Mouse (Mus musculus) myocyte (in vitro differentiated cells): ENCODE results near the gene Fam110a.

Experiments used
- CEBPB ChIP-seq: IDR thresholded peaks from 2 replicates; pipeline ENCODE4 v1.6.1; 2011; ENCODE audit warnings: mild to moderate bottlenecking, moderate library complexity; ENCODE audit not compliant: poor library complexity, insufficient read depth, severe bottlenecking
- E2F4 ChIP-seq: IDR thresholded peaks from one replicate; pipeline ENCODE4 v1.6.1; 2011; ENCODE audit warnings: mild to moderate bottlenecking, control low read depth, moderate library complexity; ENCODE audit not compliant: insufficient read depth
- MAX ChIP-seq: IDR thresholded peaks from one replicate; pipeline ENCODE4 v1.6.1; 2011; ENCODE audit warnings: low read depth, mild to moderate bottlenecking, control low read depth
- MYOD1 ChIP-seq, 3 experiments: IDR thresholded peaks; one replicate each; pipeline ENCODE4 v1.6.1; 2011; ENCODE audit warnings: control low read depth in 2 of 3, low read depth in 2 of 3, mild to moderate bottlenecking in 2 of 3, moderate library complexity in 1 of 3; ENCODE audit not compliant: insufficient read length in 2 of 3, control insufficient read depth in 1 of 3
- MYOG ChIP-seq, 3 experiments: IDR thresholded peaks; one replicate each; pipeline ENCODE4 v1.6.1; 2011; ENCODE audit warnings: control low read depth in 2 of 3, low read depth in 2 of 3, mild to moderate bottlenecking in 2 of 3; ENCODE audit not compliant: insufficient read length in 2 of 3, control insufficient read depth in 1 of 3, insufficient read depth in 1 of 3
- POLR2A ChIP-seq: IDR thresholded peaks from one replicate; pipeline ENCODE4 v1.6.1; 2011; ENCODE audit warnings: low read depth, mild to moderate bottlenecking, control low read depth, moderate library complexity; ENCODE audit not compliant: insufficient read length
- POLR2AphosphoS2 ChIP-seq: IDR thresholded peaks from one replicate; pipeline ENCODE4 v1.6.1; 2011; ENCODE audit warnings: low read depth, control low read depth; ENCODE audit not compliant: insufficient read length
- REST ChIP-seq: IDR thresholded peaks from one replicate; pipeline ENCODE4 v1.6.1; 2011; ENCODE audit warnings: mild to moderate bottlenecking, control low read depth, moderate library complexity; ENCODE audit not compliant: insufficient read depth, insufficient read length
- TCF12 ChIP-seq: IDR thresholded peaks from one replicate; pipeline ENCODE4 v1.6.1; 2011; ENCODE audit warnings: mild to moderate bottlenecking, control low read depth; ENCODE audit not compliant: poor library complexity, insufficient read depth, severe bottlenecking
- TCF3 ChIP-seq: IDR thresholded peaks from one replicate; pipeline ENCODE4 v1.6.1; 2011; ENCODE audit warnings: low read depth, control low read depth; ENCODE audit not compliant: insufficient read length
- USF1 ChIP-seq: IDR thresholded peaks from one replicate; pipeline ENCODE4 v1.6.1; 2011; ENCODE audit warnings: low read depth, mild to moderate bottlenecking, control low read depth, moderate library complexity

GRCm38 (mm10) chr2:151948311-151948710, 31.7 kb downstream of the Fam110a start:
- TF ChIP-seq POLR2AphosphoS2 (no peak), POLR2A (no peak), MYOG (IDR thresholded peaks at IDR 0.05; ENCODE audit: control insufficient read depth in 1 of 3, insufficient read depth in 1 of 3, insufficient read length in 2 of 3, low read depth in 2 of 3) (no peak), TCF12 (no peak), CEBPB (no peak), USF1 (no peak), MAX (no peak), E2F4 (no peak), TCF3 (no peak), MYOD1 (IDR thresholded peaks at IDR 0.05; ENCODE audit: control insufficient read depth in 1 of 3, insufficient read length in 2 of 3, low read depth in 2 of 3) (no peak), REST (no peak)
